Mouse (Mus musculus): ENCODE measurements around the gene Sclt1. TPM values are rescaled to one million over a fixed set of nuclear protein-coding genes. Genes with fewer than 3 reads are reported as not detected.

The Sclt1 gene
- 10 to 100 TPM; 11.7 to 11.9 TPM for total RNA-seq (2023)

GRCm38 (mm10) chr3:41742278-41742934 is at the start of gene Sclt1, which contains the start of gene D3Ertd751e:
Gene Sclt1, minus strand, starts transcription at chr3:41742514.
Gene D3Ertd751e, plus strand, starts transcription at chr3:41742611.

Other genes with a start within 250 kb of the Sclt1 start
- 10 to 100 TPM; 23.8 to 24.7 TPM for gene Jade1, start 186.8 kb downstream of the Sclt1 start, total RNA-seq (2023)
- 1 to 10 TPM; 3.3 to 3.4 TPM for gene D3Ertd751e, start 97 bp upstream of the Sclt1 start, total RNA-seq (2023)

Measured in neutrophil, adult 83 days (primary cell).